Mouse (Mus musculus): ENCODE results near the gene Syk. TPM values are rescaled to one million over a fixed set of nuclear protein-coding genes. Genes with fewer than 3 reads are reported as not detected.

The Syk gene
- polyA plus RNA-seq, 1 experiment = 4.1 TPM

GRCm38 (mm10) chr13:52651383-52652252 lies 68.6 kb downstream of the Syk start:
- no peak for DNase-seq (ENCODE audit: low spot score)

- DNase-seq (ENCODE audit: low spot score) = no peak
These were observed 69.3 kb downstream of the Syk start for GRCm38 (mm10) chr13:52652253-52652628.

- no peak for DNase-seq (ENCODE audit: low spot score)
These were observed 71.3 kb downstream of the Syk start for GRCm38 (mm10) chr13:52654081-52654829.

- no peak for DNase-seq (ENCODE audit: low spot score)
These were observed 71.9 kb downstream of the Syk start for GRCm38 (mm10) chr13:52654830-52655308.

GRCm38 (mm10) chr13:52657966-52658365 lies 75.0 kb downstream of the Syk start:
- no peak for DNase-seq (ENCODE audit: low spot score)

- DNase-seq (ENCODE audit: low spot score) = peak; percentile 38
These were observed 75.5 kb downstream of the Syk start for GRCm38 (mm10) chr13:52658477-52658876.

- no peak for DNase-seq (ENCODE audit: low spot score)
These were observed 76.2 kb downstream of the Syk start for GRCm38 (mm10) chr13:52659171-52659665.

- DNase-seq (ENCODE audit: low spot score) = no peak
These were observed 86.9 kb downstream of the Syk start for GRCm38 (mm10) chr13:52669889-52670288.

- no peak for DNase-seq (ENCODE audit: low spot score)
These were observed 90.3 kb downstream of the Syk start for GRCm38 (mm10) chr13:52673272-52673671.

GRCm38 (mm10) chr13:52673856-52674255 lies 90.9 kb downstream of the Syk start:
- DNase-seq (ENCODE audit: low spot score) = no peak

GRCm38 (mm10) chr13:52674839-52675238 lies 91.9 kb downstream of the Syk start:
- no peak for DNase-seq (ENCODE audit: low spot score)

- no peak for DNase-seq (ENCODE audit: low spot score)
These were observed 92.7 kb downstream of the Syk start for GRCm38 (mm10) chr13:52675526-52676294.

GRCm38 (mm10) chr13:52676671-52677445 lies 93.9 kb downstream of the Syk start:
- DNase-seq (ENCODE audit: low spot score) = no peak

- no peak for DNase-seq (ENCODE audit: low spot score)
These were observed 96.9 kb downstream of the Syk start for GRCm38 (mm10) chr13:52679906-52680305.

- no peak for DNase-seq (ENCODE audit: low spot score)
These were observed 99.1 kb downstream of the Syk start for GRCm38 (mm10) chr13:52682107-52682506.

GRCm38 (mm10) chr13:52690425-52690824 lies 107.5 kb downstream of the Syk start:
- no peak for DNase-seq (ENCODE audit: low spot score)

GRCm38 (mm10) chr13:52692311-52692710 lies 109.3 kb downstream of the Syk start:
- DNase-seq (ENCODE audit: low spot score) = no peak

- DNase-seq (ENCODE audit: low spot score) = no peak
These were observed 111.9 kb downstream of the Syk start for GRCm38 (mm10) chr13:52694857-52695256.

Data from urinary bladder, adult 2 months (tissue).